Mouse (Mus musculus) stomach, embryonic 14.5 days (tissue): ENCODE results near the gene Ankfy1. TPM values are rescaled to one million over a fixed set of nuclear protein-coding genes. Genes with fewer than 3 reads are reported as not detected.

Experiments
- ATAC-seq: fragments of 200-750 bp; cut with Nextera tagmentation; 2 replicates; pipeline ENCODE4 v1.8.0; 2017; ENCODE audit warnings: low read depth, moderate TSS enrichment; ENCODE audit not compliant: insufficient number of reproducible peaks, insufficient read depth, low FRiP score
- H3K27ac ChIP-seq: fragments of 300-500 bp; sonication (generic); 2 replicates; pipeline ENCODE4 v1.5.1; 2014; ENCODE audit warnings: mild to moderate bottlenecking, low read length, moderate library complexity, mixed read lengths
- H3K27me3 ChIP-seq: fragments of 300-500 bp; sonication (generic); 2 replicates; pipeline ENCODE4 v1.6.1; 2014; ENCODE audit warnings: low read length, control low read depth, mixed read lengths; ENCODE audit not compliant: control insufficient read depth, insufficient read depth
- H3K36me3 ChIP-seq: fragments of 300-500 bp; sonication (generic); 2 replicates; pipeline ENCODE4 v1.6.1; 2014; ENCODE audit warnings: mild to moderate bottlenecking, control low read depth, low read length, moderate library complexity, mixed read lengths; ENCODE audit not compliant: control insufficient read depth, insufficient read depth
- H3K4me1 ChIP-seq: fragments of 300-500 bp; sonication (generic); 2 replicates; pipeline ENCODE4 v1.6.1; 2014; ENCODE audit warnings: low read length, control low read depth, mixed read lengths; ENCODE audit not compliant: control insufficient read depth, insufficient read depth
- H3K4me2 ChIP-seq: fragments of 300-500 bp; sonication (generic); replicated peaks from 2 replicates; pipeline ENCODE4 v1.6.1; 2014; ENCODE audit warnings: low read depth, low read length, control low read depth
- H3K4me3 ChIP-seq: fragments of 300-500 bp; sonication (generic); 2 replicates; pipeline ENCODE4 v1.5.1; 2014; ENCODE audit warnings: low read depth, low read length, control low read depth
- H3K9ac ChIP-seq: fragments of 300-500 bp; sonication (generic); replicated peaks from 2 replicates; pipeline ENCODE4 v1.6.1; 2014; ENCODE audit warnings: low read depth, mild to moderate bottlenecking, control low read depth, low read length, moderate library complexity, mixed read lengths
- H3K9me3 ChIP-seq: fragments of 300-500 bp; sonication (generic); 2 replicates; pipeline ENCODE4 v1.6.1; 2016; ENCODE audit warnings: low read depth, low read length, control low read depth; ENCODE audit not compliant: control insufficient read depth
- WGBS: fragments of 180-500 bp; shearing (Covaris S2); extraction: QIAGEN DNeasy Blood & Tissue Kit; methylation state at CpG from one replicate; pipeline ENCODE4 v1.1.7; 2014; 5-methylcytosine and 5-hydroxymethylcytosine counted together
- microRNA-seq: library from miRNA; unstranded; fragments of <30 nt; microRNA quantifications from one replicate; pipeline ENCODE4, GENCODE M21; 2016
- polyA plus RNA-seq: library from polyadenylated mRNA; unstranded; fragments of >200 nt; fragmentation: Nextera tagmentation; extraction: Ambion mirVana; gene quantifications from 2 replicates; pipeline ENCODE4 v1.2.1, GENCODE M21; 2014

Ankfy1 gene
- polyA plus RNA-seq, 1 experiment from 2014 or later, result 36.4 TPM

GRCm38 (mm10) chr11:72818067-72818466 lies 128.3 kb downstream of the Ankfy1 start:
- H3K4me2 ChIP-seq, result no peak overlapping the region
- H3K4me1 ChIP-seq, result no peaks in the 10 kb centered on the region
- H3K36me3 ChIP-seq, result peaks cover 26% of the 10 kb centered on the region
- 86% methylated on average over 7 of the region's 7 CpGs for WGBS
- ATAC-seq, result no peak
- H3K4me3 ChIP-seq, result no peak overlapping the region
- H3K27me3 ChIP-seq, result no peaks in the 10 kb centered on the region
- no peak overlapping the region for H3K27ac ChIP-seq
- H3K9me3 ChIP-seq, result no peaks in the 10 kb centered on the region
- H3K9ac ChIP-seq, result no peak overlapping the region

DNA sequence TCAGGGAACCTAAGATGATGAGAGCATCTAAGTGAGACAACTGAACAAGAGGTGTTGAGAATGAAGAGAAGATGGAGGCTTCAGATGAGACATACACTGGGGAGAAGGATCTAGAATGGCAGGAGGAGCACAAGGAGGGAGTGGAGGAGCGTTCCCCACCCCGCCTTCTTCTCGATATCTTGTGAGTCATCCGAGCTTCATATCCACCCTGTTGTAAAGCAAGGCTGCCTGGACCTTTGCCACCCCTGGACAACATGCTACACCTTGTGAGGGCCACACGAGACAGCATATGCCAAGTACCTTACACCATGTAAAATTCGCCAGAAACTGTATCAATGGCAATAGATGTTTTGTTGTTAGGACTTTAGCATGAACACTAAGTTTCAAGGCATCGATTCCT lies 131.2 kb downstream of the Ankfy1 start:
- Histone ChIP-seq H3K9ac (no peak overlapping the region), H3K36me3 (peaks cover 34% of the 10 kb centered on the region), H3K4me1 (no peaks in the 10 kb centered on the region), H3K4me2 (no peak overlapping the region), H3K27me3 (no peaks in the 10 kb centered on the region), H3K9me3 (no peaks in the 10 kb centered on the region), H3K27ac (no peak overlapping the region), H3K4me3 (no peak overlapping the region)
- no peak for ATAC-seq
- WGBS, result 93% methylated on average over 7 of the region's 7 CpGs

Small RNA genes lying within 50 kb of the gene (microRNA-seq; reads per million reads assigned to microRNA genes)
- gene Gm25678, result not detected

Other genes starting within 250 kb of the Ankfy1 start
- 121 and 126 TPM in 2 replicates for gene Mybbp1a, start 248.7 kb upstream of the Ankfy1 start, polyA plus RNA-seq
- 2.3 and 3.0 TPM in 2 replicates for gene Spns2, start 200.1 kb upstream of the Ankfy1 start, polyA plus RNA-seq
- 0.32 TPM in 1 of 2 replicates, not detected in the other for gene Spns3, start 139.5 kb upstream of the Ankfy1 start, polyA plus RNA-seq
- gene Ube2g1, start 82.7 kb upstream of the Ankfy1 start, polyA plus RNA-seq, result 70.1 and 72.5 TPM in 2 replicates
- gene Cyb5d2, start 106.1 kb downstream of the Ankfy1 start, polyA plus RNA-seq, result 4.1 and 5.3 TPM in 2 replicates
- 12.7 and 13.8 TPM in 2 replicates for gene Zzef1, start 106.2 kb downstream of the Ankfy1 start, polyA plus RNA-seq